In the genomic region with DNA sequence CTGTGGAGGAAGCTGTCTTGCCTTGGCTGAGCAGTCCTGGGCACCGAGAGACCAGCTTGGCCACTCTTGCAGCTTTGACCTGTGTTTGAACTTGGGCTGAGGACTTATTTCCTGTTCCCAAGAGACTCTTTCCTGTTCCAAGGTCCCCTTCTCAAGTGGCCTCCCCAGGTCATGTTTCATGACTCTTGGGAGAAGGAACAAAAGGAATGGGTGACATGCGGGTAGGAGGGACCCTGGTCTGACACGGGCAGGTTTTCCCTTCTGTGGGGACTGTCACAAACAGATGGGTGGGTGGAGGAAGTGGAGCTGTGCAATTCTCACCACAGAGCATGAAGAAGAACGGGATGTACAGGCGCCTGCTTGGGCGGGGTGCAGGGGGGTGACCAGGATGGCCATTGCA, we compare ENCODE assay signal across 13 mouse cellular contexts. TPM values are rescaled to one million over a fixed set of nuclear protein-coding genes. Genes with fewer than 3 reads are reported as not detected.
DNase-seq lines count a peak whose midpoint lies in the region; ATAC-seq and TF ChIP-seq lines count a peak whose summit lies in the region.
"Had no signal": no experiment of that assay in that cellular context is flagged by ENCODE, and none has a peak within 500 bp of the region (broad histone marks: within the 10 kb centered on the region; RNA-seq: fewer than 3 reads in every experiment).

No protein-coding gene starts in this region.

- H3K4me3 ChIP-seq in spleen, adult 2 months (ENCODE audit: extremely low read depth, insufficient read depth, insufficient read length) = no peak overlapping the region
- H3K4me3 ChIP-seq in midbrain, embryonic 15.5 days = no peak overlapping the region
- no peak overlapping the region for H3K4me3 ChIP-seq in midbrain, embryonic 14.5 days (replicated peaks; ENCODE audit: low read depth, low read length)
- H3K4me3 ChIP-seq: left cerebral cortex, adult 2 months; midbrain, embryonic 13.5 days had no signal

- no peak for ATAC-seq in midbrain, embryonic 15.5 days (replicated peaks)
- ATAC-seq in midbrain, embryonic 14.5 days (ENCODE audit: low FRiP score, low TSS enrichment) = no peak
- ATAC-seq: midbrain, embryonic 13.5 days had no signal

- H3K27me3 ChIP-seq in spleen, adult 2 months (ENCODE audit: control insufficient read depth, insufficient read depth, low read length) = no peaks in the 10 kb centered on the region
- peaks cover 3% of the 10 kb centered on the region; the same call in 1 of the 2 replicates for H3K27me3 ChIP-seq in midbrain, embryonic 15.5 days (replicated peaks)
- no peaks in the 10 kb centered on the region for H3K27me3 ChIP-seq in midbrain, embryonic 14.5 days (ENCODE audit: control insufficient read depth, insufficient read depth, low read length)

- TF ChIP-seq CTCF in spleen, adult 2 months (IDR thresholded peaks at IDR 0.05; ENCODE audit: extremely low read depth, insufficient read depth, insufficient read length, insufficient replicate concordance) = no peak

- DNase-seq in adrenal gland, adult 2 months = peak; percentile 38
- no peak for DNase-seq in adrenal gland, postnatal 25 days
- DNase-seq in spleen, adult 2 months (ENCODE audit: low read depth in 1 of 2, low spot score in 2 of 2) = no peak
- no peak for DNase-seq in spleen, adult 12 weeks (ENCODE audit: low spot score)
- peak; percentile 84 for DNase-seq in lung, postnatal 36 days
- no peak for DNase-seq in embryo, embryonic 11 days
- no peak for DNase-seq in midbrain, embryonic 14.5 days
- DNase-seq: cerebellum, postnatal 25 days; heart, postnatal 10 days; thymus, postnatal 36 days had no signal

- no peak for TF ChIP-seq POLR2A in spleen, adult 2 months (IDR thresholded peaks at IDR 0.05; ENCODE audit: low read depth, low read length)

- no peaks in the 10 kb centered on the region for H3K36me3 ChIP-seq in spleen, adult 2 months (ENCODE audit: control insufficient read depth, insufficient read depth, low read length)
- H3K36me3 ChIP-seq in midbrain, embryonic 15.5 days (replicated peaks) = no peaks in the 10 kb centered on the region
- H3K36me3 ChIP-seq in midbrain, embryonic 14.5 days (ENCODE audit: control insufficient read depth, insufficient read depth, low read length) = no peaks in the 10 kb centered on the region
- H3K36me3 ChIP-seq: midbrain, embryonic 13.5 days had no signal

- H3K27ac ChIP-seq in spleen, adult 2 months (ENCODE audit: insufficient read depth, low read length) = 0 out of 2 replicates have a peak overlapping the region, but pooled peaks have one; percentile 0
- H3K27ac ChIP-seq in midbrain, embryonic 15.5 days = no peak overlapping the region
- H3K27ac ChIP-seq in midbrain, embryonic 14.5 days (replicated peaks; ENCODE audit: low read depth, low read length) = no peak overlapping the region
- H3K27ac ChIP-seq: left cerebral cortex, adult 2 months; midbrain, embryonic 13.5 days had no signal

- no peaks in the 10 kb centered on the region; the same call in 1 of the 2 replicates for H3K4me1 ChIP-seq in spleen, adult 2 months (ENCODE audit: control insufficient read depth, insufficient read depth, insufficient read length)
- H3K4me1 ChIP-seq in midbrain, embryonic 15.5 days = peaks cover 21% of the 10 kb centered on the region
- H3K4me1 ChIP-seq in midbrain, embryonic 14.5 days (ENCODE audit: control insufficient read depth, insufficient read depth, low read length) = peaks cover 19% of the 10 kb centered on the region; the same call in 1 of the 2 replicates

- no peak overlapping the region for H3K9ac ChIP-seq in midbrain, embryonic 15.5 days
- H3K9ac ChIP-seq in midbrain, embryonic 14.5 days (replicated peaks; ENCODE audit: low read length) = no peak overlapping the region
- H3K9ac ChIP-seq: midbrain, embryonic 13.5 days had no signal

- H3K9me3 ChIP-seq in midbrain, embryonic 15.5 days = no peaks in the 10 kb centered on the region
- no peaks in the 10 kb centered on the region for H3K9me3 ChIP-seq in midbrain, embryonic 14.5 days (ENCODE audit: control insufficient read depth, low read length)
- H3K9me3 ChIP-seq: midbrain, embryonic 13.5 days had no signal

- 19% methylated on average over 6 of the region's 6 CpGs for WGBS in spleen, adult 2 months
- WGBS in midbrain, embryonic 15.5 days = 93% methylated on average over 6 of the region's 6 CpGs
- 87% methylated on average over 6 of the region's 6 CpGs for WGBS in midbrain, embryonic 14.5 days

- H3K4me2 ChIP-seq in midbrain, embryonic 15.5 days = no peak overlapping the region
- no peak overlapping the region for H3K4me2 ChIP-seq in midbrain, embryonic 14.5 days (ENCODE audit: low read length)
- H3K4me2 ChIP-seq: midbrain, embryonic 13.5 days had no signal

RNA-seq across cellular contexts. Expression of a gene that starts 29.3 kb away (rescaled TPM):
- 10 to 100 TPM; 11.7 to 19.4 TPM for total RNA-seq in adrenal gland, adult 2 months (2021)
- 18.0 and 24.1 TPM in 2 replicates for polyA plus RNA-seq in adrenal gland, adult 2 months (2012; rRNA removed)
- 18.7 and 19.3 TPM in 2 replicates for total RNA-seq in adrenal gland, postnatal 25 days (2021)
- polyA plus RNA-seq in spleen, adult 2 months (2012; rRNA removed) = 8.0 and 9.8 TPM in 2 replicates
- polyA plus RNA-seq in midbrain, embryonic 15.5 days (2015; fragmentation: Nextera tagmentation; extraction: Ambion mirVana) = 1.6 and 1.7 TPM in 2 replicates
- 1.2 and 1.7 TPM in 2 replicates for polyA plus RNA-seq in midbrain, embryonic 14.5 days (2014; fragmentation: Nextera tagmentation; extraction: Ambion mirVana)

RNA-seq across cellular contexts. Expression of a gene that starts 32.4 kb away (rescaled TPM):
- total RNA-seq in adrenal gland, adult 2 months (2021) = 10 to 100 TPM; 50.9 to 65.1 TPM
- polyA plus RNA-seq in adrenal gland, adult 2 months (2012; rRNA removed) = 58.3 and 75.8 TPM in 2 replicates
- 32.6 and 44.2 TPM in 2 replicates for total RNA-seq in adrenal gland, postnatal 25 days (2021)
- 0.79 and 1.2 TPM in 2 replicates for polyA plus RNA-seq in spleen, adult 2 months (2012; rRNA removed)
- 1.0 and 1.7 TPM in 2 replicates for polyA plus RNA-seq in midbrain, embryonic 15.5 days (2015; fragmentation: Nextera tagmentation; extraction: Ambion mirVana)
- polyA plus RNA-seq in midbrain, embryonic 14.5 days (2014; fragmentation: Nextera tagmentation; extraction: Ambion mirVana) = 0.84 and 0.89 TPM in 2 replicates

RNA-seq across cellular contexts. Expression of a gene that starts 58.0 kb away (rescaled TPM):
- 1 to 10 TPM in 1 of 2 experiments, under 1 TPM in 1; 0.86 to 1.1 TPM for total RNA-seq in adrenal gland, adult 2 months (2021)
- polyA plus RNA-seq in adrenal gland, adult 2 months (2012; rRNA removed) = 1.7 and 2.3 TPM in 2 replicates
- total RNA-seq in adrenal gland, postnatal 25 days (2021) = 1.4 and 1.7 TPM in 2 replicates
- polyA plus RNA-seq in spleen, adult 2 months (2012; rRNA removed) = 0.83 and 2.9 TPM in 2 replicates
- polyA plus RNA-seq in midbrain, embryonic 15.5 days (2015; fragmentation: Nextera tagmentation; extraction: Ambion mirVana) = 8.7 and 9.9 TPM in 2 replicates
- 5.7 and 7.8 TPM in 2 replicates for polyA plus RNA-seq in midbrain, embryonic 14.5 days (2014; fragmentation: Nextera tagmentation; extraction: Ambion mirVana)

Comparison
In these comparisons a context has a peak if more than half of its experiments do, and no peak if none do; other contexts are left out.
1. DNase-seq: peak in adrenal gland, adult 2 months (single experiment) and lung, postnatal 36 days (single experiment); none in adrenal gland, postnatal 25 days (single experiment), spleen, adult 2 months (0 of 2), spleen, adult 12 weeks (single experiment), embryo, embryonic 11 days (single experiment) and midbrain, embryonic 14.5 days (single experiment).
2. RNA of a gene that starts 32.4 kb away (polyA plus RNA-seq): 58.3 to 75.8 TPM in adrenal gland, adult 2 months; 1.0 to 1.7 TPM in midbrain, embryonic 15.5 days, 0.84 to 0.89 TPM in midbrain, embryonic 14.5 days and 0.79 to 1.2 TPM in spleen, adult 2 months; every median in the first group is over 10 times any median in the second.